Mouse (Mus musculus): Measurements from ENCODE around the gene Pik3c2b.

Gene Pik3c2b

DNA sequence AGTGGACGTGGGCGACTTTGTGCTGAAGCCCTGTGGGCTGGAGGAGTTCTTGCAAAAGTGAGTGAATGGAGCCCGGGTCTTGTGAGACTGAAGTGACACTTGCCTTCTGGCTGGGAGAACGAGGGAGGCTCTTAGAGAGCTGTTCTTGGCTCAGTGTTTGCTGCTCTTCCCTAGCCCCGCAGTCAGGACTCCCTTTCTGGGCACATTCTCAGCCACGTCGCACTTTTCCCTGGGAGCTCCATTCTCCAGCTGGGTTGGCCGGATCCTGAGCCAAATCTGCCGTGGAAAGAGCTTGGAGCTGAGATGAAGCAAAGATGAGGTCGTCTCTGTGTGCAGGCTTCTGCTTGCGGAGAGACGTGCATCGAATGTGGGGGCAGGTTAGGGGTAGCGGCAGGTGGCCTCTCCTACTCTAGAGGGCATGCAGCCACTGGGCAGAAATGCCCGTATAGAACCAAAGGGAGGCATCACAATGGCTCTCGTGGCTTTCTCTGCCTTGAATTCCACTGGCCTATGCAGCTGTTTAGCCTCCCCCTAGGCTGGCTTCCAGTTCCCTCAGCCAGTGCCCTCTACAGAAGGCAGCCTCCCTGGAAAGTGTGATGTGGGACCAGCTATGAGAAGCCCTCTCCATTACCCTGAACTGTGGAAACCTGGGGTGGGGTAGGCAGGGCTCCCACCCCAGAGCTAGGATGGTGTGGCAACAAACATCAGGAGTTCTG, 26.4 kb downstream of the Pik3c2b start:
- peak in 1 of 2 experiments; percentile 26 for DNase-seq (ENCODE audit: low spot score in 2 of 2)

DNA sequence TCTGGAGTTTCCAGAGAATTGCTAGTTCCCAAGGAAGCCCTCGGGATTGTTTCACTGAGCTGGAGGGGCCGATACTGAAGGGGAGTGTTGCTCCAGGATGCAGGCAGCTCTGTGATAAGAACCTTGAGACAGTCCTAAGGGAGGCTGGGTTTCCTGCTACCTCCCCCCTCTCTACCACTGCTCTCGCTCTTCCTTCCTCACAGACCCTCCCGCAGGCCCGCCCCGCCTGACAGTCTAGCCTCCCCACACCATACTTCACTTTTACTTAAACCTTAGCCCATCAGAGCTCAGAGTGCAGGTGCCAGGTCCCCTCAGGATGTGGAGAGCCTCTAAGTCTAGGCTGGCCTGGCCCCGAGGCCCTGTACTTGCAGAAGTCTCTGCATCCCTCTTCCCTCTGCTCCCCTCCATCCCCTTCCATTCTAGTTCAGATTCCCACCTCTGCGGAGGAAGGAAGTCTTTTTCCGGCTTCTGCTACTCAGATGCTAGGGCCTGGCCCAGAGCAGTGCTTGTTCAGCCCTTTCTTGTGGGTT, 27.9 kb downstream of the Pik3c2b start:
- DNase-seq (ENCODE audit: low spot score in 2 of 2) = no peak

DNA sequence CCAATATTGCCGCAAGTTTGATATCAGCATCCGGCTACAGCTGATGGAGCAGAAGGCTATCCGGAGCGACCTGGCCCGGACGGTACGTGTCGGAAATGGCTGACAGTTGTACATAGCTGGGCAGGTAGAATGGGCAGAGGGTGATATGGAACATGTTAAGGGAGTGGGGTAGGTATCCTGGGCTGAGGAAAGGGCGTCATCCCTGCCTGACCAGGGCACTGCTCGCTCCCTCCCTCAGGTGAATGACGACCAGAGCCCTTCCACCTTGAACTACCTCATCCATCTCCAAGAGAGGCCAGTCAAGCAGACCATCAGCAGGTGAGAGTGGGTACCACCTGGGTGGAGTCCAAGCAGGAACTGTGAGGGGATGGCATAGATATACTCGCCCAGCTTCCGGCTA, 29.1 kb downstream of the Pik3c2b start:
- no peak for DNase-seq (ENCODE audit: low spot score in 2 of 2)

DNA sequence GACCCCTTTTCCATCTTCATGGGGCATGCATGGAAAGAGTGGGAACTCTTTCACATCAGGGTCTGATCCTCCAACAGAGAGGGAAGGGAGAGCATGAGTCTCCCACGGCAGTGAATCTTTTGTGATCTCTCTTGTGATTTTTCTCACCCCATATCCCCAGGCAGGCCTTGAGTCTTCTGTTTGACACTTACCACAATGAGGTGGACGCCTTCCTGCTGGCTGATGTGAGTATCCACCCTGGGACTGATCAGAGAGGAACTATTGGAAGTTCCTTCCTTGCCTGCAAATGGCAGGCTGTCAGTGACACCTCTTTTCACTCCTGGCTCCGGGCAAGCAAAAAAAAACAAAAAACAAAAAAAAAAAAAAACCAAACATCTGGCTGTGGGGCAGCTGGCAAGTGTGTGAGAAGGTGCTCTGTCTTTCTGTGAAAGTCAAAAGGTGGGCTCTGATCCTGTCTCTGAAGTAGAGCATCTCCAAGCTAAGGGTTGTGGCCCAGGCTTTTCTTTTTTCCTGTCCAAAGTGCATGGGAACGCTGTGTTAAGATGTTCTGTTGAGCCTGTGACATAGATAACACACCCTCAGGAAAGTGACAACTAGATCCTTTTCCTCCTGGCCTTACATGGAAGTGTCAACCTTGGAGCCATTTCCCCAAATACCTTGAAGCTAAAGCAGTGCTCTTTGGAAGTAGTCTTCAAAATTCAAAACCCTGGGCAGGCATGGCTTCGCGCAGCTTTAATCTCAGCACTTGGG, 30.4 kb downstream of the Pik3c2b start:
- DNase-seq (ENCODE audit: low spot score in 2 of 2) = no peak

DNA sequence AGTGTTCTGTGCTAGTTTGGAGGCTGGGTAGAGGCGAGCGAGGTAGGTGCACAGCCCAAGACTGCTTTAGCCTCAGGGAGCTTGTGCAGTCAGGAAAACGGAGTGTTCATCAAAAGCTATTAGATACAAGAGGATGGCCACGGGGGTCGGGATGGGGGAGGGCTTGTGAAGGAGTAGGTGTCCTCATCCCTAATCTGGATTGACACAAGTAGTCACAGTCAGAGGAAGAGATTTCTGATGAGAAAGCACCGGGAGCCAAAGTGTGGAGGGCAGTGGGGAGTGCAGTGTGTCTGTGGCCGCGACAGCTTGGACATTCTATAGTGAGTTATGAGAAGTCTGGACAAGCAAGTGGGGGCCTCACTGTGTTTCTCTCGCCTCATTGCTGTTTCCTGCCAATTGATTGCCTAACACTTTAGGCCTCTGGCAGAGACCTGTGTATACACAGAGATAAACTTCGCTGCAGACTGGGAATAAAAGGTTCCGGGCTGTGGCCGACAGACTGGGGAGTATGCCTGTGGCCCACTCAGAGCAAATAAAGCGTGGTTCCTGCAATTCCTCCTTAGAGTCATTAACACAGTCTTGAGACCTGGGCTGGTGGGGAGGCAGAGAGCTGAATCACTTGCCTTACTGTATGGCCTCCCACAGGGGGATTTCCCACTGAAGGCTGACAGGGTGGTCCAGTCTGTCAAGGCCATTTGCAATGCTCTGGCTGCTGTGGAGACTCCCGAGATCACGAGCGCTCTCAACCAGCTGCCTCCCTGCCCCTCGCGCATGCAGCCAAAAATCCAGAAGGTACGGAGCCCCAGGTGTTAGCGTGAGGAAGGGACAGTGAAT, 31.4 kb downstream of the Pik3c2b start:
- DNase-seq (ENCODE audit: low spot score in 2 of 2) = peak in 1 of 2 experiments; percentile 54

DNA sequence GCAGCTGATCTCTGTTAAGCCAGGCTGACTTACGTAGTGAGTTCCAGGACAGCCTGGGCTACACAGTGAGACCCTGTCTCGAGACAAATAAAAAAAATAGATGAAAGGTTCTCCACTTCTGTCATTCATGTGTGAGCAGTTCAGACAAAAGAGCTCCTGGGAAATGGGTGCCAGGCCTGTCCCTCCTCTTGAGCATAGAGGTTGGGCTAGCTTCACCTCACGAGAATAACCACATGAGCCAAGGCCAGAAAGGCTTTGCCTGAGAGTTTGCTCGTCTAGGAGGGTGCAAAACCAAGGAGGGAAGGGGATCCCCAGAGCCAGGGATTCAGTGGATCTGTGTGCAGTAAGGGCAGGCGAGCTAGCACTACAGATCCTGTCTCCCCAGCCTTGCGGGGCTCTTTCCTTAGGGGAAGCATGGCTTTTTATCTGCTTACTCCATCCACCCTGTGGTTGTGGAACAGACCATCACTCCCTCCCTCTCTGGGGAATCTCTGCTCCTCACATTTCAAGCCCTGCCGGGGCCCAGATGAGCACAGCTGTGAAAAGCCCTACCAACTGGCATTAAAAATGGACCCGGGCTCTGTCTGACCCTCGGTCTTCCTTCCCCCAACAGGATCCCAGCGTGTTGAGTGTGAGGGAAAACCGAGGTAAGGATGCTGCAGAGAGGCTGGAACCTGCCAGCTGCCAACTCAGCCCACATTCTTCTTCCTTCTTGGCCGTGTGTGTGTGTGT, 32.3 kb downstream of the Pik3c2b start:
- no peak for DNase-seq (ENCODE audit: low spot score in 2 of 2)

DNA sequence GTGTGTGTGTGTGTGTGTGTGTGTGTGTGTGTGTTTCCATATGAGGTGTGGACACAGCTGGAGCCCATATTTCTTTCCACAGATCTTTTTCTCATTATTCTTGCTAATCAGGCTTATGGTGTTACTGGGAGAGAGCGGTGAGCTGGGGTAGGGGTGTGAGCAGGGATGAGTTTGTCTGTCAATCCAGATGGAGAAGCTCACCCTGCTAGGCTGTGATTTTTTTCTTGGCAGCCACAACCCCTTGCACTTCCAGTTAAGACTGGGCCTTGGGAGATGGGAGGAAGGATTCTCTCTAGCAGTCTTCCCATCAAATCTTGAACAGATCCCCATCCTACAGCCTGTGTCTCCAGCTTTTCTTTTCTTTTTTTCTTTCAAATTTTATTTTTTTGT, 32.9 kb downstream of the Pik3c2b start:
- no peak for DNase-seq (ENCODE audit: low spot score in 2 of 2)

DNA sequence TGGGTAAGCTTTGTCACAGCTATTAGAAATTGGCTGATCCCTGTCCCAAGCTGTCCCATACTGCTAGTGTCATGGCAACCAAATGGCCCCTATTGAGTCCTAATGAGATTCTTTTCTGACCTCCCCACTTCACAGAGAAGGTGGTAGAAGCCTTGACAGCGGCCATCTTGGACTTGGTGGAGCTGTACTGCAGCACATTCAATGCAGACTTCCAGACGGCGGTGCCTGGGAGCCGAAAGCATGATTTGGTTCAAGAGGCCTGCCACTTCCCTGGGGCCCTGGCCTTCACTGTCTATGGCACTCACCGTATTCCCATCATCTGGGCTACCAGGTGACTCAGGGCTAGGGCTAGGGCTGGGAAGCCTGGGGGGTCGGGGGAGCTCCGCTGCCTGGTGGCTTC, 34.0 kb downstream of the Pik3c2b start:
- DNase-seq (ENCODE audit: low spot score in 2 of 2) = no peak

DNA sequence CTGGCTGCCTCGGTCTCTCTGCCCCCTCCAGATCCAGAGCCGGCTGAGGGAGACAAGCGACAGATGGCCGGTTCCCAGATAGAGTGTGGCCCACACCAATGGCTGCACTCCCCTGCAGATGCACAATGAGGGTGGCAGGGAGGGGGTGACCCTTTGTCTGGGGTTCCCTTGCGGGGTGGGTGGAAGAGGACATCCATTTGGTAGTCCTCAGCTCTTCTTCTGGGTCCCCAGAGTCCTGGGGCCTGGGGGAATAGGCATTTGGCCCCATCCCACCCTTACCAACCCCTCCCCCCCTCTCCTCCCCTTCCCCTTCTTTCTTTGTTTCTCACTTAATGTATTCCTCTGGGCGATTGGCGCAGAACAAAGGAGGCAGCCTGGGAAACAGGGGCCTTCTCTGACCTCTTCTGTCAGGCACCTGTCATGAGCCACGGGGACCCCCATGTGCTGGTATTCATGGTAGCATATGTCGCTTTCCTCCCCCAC, 34.7 kb downstream of the Pik3c2b start:
- DNase-seq (ENCODE audit: low spot score in 2 of 2) = no peak

DNA sequence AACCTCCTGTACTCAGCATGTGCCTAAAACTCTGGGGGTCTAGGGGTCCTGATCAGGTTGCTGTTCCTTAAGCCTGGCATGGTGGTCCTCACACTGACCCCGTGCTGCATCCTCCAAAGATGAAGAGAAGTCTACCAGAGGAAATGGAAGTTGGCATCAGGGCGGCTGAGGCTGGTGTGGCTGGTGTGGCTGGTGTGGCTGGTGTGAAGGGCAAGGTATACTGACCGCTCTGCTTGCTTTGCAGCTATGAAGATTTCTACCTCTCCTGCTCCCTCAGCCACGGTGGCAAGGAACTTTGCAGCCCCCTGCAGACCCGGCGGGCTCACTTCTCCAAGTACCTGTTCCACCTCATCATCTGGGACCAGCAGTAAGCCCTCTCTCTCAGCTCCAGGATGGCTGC, 35.2 kb downstream of the Pik3c2b start:
- no peak for DNase-seq (ENCODE audit: low spot score in 2 of 2)

DNA sequence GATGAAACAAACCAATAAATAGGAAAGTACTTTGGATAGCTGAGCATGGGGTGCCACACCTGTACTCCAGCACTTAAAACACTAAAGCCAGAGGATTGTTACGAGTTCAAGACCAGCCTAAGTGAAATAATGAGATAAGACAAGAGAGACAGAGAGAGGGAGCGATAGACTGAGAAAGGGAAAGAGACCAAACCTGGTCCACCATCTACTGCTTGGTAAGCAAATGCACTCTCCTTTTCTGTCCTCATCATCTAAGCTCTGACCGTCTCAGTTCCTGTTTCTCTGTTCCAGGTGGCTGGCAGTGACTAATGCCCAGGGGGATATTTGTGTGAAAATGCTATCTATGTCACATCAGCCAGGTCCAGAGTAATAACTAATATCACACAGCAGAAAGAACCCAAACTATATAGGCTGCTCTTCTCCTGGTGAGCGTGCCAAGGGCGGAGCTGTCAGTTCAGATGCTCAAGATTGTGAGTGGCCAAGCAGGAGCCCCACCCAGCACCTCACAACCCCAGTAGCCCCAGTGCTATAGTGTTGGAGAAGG, 37.6 kb downstream of the Pik3c2b start:
- no peak for DNase-seq (ENCODE audit: low spot score in 2 of 2)

DNA sequence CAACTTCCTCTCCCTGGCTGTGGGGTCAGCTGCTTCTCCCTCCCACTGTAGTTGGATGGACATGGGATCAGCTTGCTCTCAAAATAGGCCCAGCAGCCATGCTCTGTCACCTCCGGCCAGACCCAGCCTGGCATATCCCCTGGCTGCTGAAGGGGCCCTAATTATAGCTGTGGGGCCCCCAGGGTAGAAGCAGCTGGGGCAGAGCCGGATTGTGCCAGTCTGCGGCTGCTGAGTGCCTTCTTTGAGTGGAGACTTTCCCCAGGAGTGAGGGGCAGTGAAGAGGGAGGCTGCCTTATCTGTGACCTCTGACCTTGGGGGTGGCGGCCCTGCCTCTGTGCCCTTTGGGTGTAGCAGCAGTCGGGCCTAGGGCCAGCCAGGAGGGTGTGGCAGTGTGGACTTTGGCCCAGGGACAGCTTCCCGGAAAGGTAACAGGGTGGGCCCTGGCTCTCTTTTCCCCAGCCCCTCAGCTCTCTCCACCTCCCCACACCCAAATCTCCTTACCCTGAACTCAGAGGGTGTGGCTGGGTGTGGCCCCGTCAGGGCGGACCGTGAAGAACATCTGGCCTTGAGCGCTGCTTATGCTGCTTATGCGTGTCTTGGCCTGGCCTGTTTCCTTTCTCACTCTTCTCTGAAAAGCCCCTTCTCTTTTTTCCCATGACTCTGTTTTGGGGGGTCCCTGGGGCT, 38.6 kb downstream of the Pik3c2b start:
- DNase-seq (ENCODE audit: low spot score in 2 of 2) = peak in 1 of 2 experiments; percentile 62

DNA sequence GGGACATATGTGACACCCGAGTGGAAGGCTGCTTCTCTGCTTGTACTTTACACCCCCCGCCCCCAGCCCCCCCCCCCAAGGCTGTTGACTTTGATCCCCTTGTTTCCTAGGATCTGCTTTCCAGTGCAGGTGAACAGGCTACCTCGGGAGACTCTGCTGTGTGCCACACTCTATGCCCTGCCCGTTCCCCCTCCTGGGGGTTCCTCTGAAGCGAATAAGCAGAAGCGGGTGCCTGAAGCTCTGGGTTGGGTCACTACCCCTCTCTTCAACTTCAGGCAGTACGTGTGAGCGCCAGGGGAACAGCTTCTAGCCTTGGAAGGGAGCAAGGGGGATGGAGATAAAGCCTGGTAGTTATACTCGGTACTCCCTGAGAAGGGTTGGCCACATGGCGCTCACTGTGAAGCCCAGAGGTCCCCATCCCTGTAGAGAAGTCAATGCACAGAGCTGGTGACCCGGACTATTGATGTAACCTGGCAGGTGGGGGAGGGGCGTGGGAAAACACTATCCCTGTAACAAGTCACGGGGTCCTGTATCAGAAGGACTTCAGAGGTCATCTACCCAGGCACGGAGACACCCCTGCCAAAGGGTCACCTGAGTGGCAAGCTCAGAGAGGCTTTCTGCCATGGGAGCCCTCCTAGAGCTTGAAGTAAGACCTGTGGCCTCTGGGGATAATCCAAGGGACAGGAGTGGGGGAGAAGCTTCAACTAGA, 39.4 kb downstream of the Pik3c2b start:
- DNase-seq (ENCODE audit: low spot score in 2 of 2) = no peak

DNA sequence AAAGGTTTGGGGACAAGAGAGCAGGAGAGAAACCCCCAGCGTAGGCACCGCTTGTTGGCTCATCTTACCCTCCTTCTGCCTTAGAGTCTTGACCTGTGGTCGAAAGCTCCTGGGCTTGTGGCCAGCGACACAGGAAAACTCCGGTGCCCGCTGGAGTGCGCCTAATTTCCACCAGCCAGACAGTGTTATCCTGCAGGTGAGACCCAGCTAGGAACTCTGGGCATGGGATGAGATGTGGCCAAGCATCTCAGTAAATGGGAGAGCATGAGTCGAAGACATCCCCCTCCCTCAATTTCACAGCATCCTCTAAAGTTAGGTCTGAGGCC, 39.9 kb downstream of the Pik3c2b start:
- no peak for DNase-seq (ENCODE audit: low spot score in 2 of 2)

DNA sequence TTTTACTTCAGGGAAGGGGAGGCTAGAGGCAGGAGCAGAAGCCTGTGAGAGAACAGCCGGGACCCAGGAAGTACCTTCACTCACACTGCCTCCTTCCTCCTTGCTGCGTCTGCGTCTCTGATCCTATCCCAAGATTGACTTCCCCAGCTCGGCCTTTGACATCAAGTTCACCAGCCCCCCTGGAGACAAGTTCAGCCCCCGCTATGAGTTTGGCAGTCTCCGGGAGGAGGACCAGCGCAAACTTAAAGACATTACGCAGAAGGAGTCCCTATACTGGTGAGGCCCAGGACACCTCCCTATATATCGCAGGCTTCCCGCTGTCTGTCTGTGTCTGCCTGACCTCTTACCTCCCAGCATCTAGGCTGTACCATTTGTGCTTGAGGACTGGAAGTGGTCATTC, 41.3 kb downstream of the Pik3c2b start:
- DNase-seq (ENCODE audit: low spot score in 2 of 2) = no peak

DNA sequence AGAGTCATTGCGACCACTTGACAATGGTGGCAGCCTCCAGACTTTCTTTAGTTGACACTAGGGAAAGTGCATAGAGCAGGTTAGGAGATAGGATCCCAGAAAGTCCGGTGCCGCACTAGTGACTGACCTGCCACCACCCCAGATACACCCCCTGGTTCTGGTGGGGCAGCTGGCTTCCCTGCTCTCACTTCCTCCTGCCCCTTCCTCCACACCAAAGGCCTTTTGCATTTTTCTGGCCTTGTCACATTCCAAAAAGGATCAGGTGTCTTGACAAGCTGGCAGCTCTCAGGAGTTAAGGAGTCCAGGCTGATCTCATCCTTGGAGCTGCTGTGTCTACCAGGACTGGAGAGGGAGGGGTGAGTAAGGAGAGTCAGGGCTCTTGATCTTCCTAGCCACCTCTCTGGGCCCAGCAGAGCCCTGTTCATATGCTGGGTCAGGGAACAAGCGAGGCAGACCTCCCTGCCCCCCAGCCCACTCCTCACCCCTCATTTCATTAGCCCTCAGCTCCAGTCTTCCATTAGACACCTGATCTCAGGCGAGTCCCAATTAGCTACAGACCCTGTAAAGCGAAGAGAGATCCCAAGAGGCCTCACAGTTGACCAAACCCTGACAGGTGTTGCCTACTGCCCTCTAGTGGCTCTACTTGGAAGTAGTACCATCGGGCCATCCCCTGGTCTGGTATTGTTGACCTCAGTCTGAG, 41.9 kb downstream of the Pik3c2b start:
- DNase-seq (ENCODE audit: low spot score in 2 of 2) = no peak

DNA sequence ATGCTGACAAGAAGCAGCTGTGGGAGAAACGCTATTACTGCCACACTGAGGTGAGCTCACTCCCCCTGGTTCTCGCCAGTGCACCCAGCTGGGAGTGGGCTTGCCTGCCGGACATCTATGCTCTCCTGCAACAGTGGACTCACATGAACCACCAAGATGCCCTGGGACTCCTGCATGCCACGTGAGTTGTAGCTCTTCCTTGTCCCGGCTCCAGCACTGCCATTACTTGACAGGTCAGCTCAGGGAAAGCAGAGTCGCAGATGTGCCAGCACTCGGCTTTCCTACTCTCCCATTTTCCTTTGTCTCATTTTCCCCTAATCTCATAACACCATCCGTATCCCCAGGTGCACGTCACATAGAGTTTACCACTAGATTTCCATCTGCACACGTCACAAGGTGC, 42.7 kb downstream of the Pik3c2b start:
- DNase-seq (ENCODE audit: low spot score in 2 of 2) = no peak

DNA sequence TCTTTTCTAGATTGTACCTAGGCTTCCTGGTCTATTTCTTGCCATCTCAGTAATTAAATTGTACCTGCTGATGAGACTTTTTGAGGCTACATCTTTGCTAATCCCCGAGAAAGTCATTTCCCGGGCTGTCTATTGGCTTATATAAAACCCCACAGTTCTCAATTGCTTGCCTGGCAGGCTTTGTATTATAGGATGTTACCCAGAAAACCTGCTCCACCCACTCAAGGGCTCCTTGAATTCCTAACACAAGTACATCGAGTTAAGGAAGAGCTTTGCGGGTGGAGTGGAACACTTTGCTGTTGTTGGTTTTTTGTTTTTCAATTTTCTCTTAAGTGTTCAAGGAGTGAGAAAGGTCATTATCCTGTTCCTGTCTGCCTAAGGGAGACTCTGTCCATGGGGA, 43.9 kb downstream of the Pik3c2b start:
- no peak for DNase-seq (ENCODE audit: low spot score in 2 of 2)

DNA sequence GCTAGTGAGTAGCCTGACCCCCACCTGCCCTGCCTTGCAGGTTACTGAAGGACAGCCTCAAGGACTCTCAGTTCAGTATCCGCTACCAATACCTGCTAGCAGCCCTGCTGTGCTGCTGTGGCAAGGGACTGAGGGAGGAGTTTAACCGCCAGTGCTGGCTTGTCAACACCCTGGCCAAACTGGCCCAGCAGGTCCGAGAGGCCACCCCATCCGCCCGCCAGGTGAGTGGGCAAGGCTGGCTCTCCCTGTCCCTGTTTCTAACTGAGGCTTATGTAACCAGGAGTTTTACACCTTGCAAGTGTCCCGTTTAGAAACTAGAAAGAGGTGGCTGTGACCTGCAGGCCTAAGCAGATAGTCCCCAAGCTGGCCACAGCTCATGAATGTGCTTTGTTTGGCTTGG, 45.2 kb downstream of the Pik3c2b start:
- peak; percentile 69 to 86 for DNase-seq (ENCODE audit: low spot score in 2 of 2)

Data from urinary bladder, adult 18-20 months (tissue).